Mouse (Mus musculus): Measurements from ENCODE around the gene Tuft1.

- no peak for TF ChIP-seq CTCF (IDR thresholded peaks at IDR 0.05; ENCODE audit: extremely low read depth, insufficient read depth, low read length)
- no peak for TF ChIP-seq POLR2A (IDR thresholded peaks at IDR 0.05; ENCODE audit: extremely low read depth, insufficient read depth, low read length)
Observed at GRCm38 (mm10) chr3:94650409-94650808, 8.3 kb downstream of the Tuft1 start.

Measured in cortical plate, adult 2 months (tissue).